ENCODE assay signal across 11 mouse cellular contexts in the genomic region with DNA sequence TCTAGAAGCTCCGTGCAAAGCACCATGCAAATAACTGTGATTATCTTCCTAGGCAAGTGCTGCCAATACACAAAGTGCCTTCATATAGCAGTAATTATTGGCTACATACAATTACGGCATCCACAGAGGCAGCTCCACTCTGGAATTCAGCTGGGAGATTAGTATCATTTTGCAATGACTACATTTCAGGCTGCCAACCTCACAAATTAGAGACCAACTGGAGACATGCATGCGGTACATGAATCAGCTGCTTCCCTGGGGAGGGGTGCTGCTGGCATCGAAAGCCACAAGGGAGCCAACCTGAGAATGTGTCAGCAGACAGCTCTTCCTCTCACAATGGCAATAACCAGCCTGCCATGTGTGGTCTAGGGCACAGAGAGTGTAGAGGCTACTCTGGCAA.
DNase-seq lines count a peak whose midpoint lies in the region; ATAC-seq and TF ChIP-seq lines count a peak whose summit lies in the region.
"Had no signal": no experiment of that assay in that cellular context is flagged by ENCODE, and none has a peak within 500 bp of the region (broad histone marks: within the 10 kb centered on the region; RNA-seq: fewer than 3 reads in every experiment).

No protein-coding gene starts in this region.

- no peaks in the 10 kb centered on the region for H3K36me3 ChIP-seq in heart, embryonic 12.5 days
- H3K36me3 ChIP-seq in G1E (replicated peaks) = peaks cover 18% of the 10 kb centered on the region
- H3K36me3 ChIP-seq in midbrain, embryonic 13.5 days = no peaks in the 10 kb centered on the region
- H3K36me3 ChIP-seq: limb, embryonic 13.5 days; neural tube, embryonic 12.5 days had no signal

- H3K4me1 ChIP-seq in heart, embryonic 12.5 days (replicated peaks) = peaks cover 56% of the 10 kb centered on the region
- peaks cover 89% of the 10 kb centered on the region for H3K4me1 ChIP-seq in G1E (ENCODE audit: insufficient read depth, low read depth, low read length)
- H3K4me1 ChIP-seq in midbrain, embryonic 13.5 days (replicated peaks) = peaks cover 30% of the 10 kb centered on the region
- peaks cover 2% of the 10 kb centered on the region; the same call in 1 of the 2 replicates for H3K4me1 ChIP-seq in lung, adult 2 months (ENCODE audit: control insufficient read depth, insufficient read depth, low read length)

- no peaks in the 10 kb centered on the region for H3K9me3 ChIP-seq in heart, embryonic 12.5 days (replicated peaks)
- no peaks in the 10 kb centered on the region for H3K9me3 ChIP-seq in G1E (replicated peaks)
- no peaks in the 10 kb centered on the region for H3K9me3 ChIP-seq in midbrain, embryonic 13.5 days
- H3K9me3 ChIP-seq: limb, embryonic 13.5 days; neural tube, embryonic 12.5 days had no signal

- 0 out of 2 replicates have a peak overlapping the region, but pooled peaks have one; percentile 56 for H3K27ac ChIP-seq in heart, embryonic 12.5 days (ENCODE audit: poor library complexity, severe bottlenecking)
- peak overlapping the region; percentile 51; the same call in 1 of the 2 replicates for H3K27ac ChIP-seq in midbrain, embryonic 13.5 days
- H3K27ac ChIP-seq: limb, embryonic 13.5 days; neural tube, embryonic 12.5 days had no signal

- no peak for DNase-seq in heart, adult 8-10 months (ENCODE audit: low spot score)
- no peak for DNase-seq in G1E (ENCODE audit: low spot score)
- DNase-seq in frontal cortex, postnatal 14 days (ENCODE audit: low spot score in 2 of 2) = peak; percentile 25 to 44
- no peak for DNase-seq in lung, adult 2 months
- DNase-seq in embryo, embryonic 11 days = no peak
- DNase-seq: thymus, postnatal 36 days had no signal

- TF ChIP-seq POLR2A in lung, adult 2 months (IDR thresholded peaks at IDR 0.05; ENCODE audit: borderline replicate concordance, extremely low read depth, low read depth, low read length) = no peak

- TF ChIP-seq CTCF in G1E (IDR thresholded peaks at IDR 0.05; ENCODE audit: low read depth, low read length) = no peak
- TF ChIP-seq CTCF in lung, adult 2 months (IDR thresholded peaks at IDR 0.05; ENCODE audit: insufficient read depth, low read length) = no peak

- H3K27me3 ChIP-seq in heart, embryonic 12.5 days (replicated peaks) = no peaks in the 10 kb centered on the region
- no peaks in the 10 kb centered on the region for H3K27me3 ChIP-seq in G1E (ENCODE audit: insufficient read depth, low read length)
- no peaks in the 10 kb centered on the region for H3K27me3 ChIP-seq in midbrain, embryonic 13.5 days
- H3K27me3 ChIP-seq: limb, embryonic 13.5 days; neural tube, embryonic 12.5 days had no signal

- no peak overlapping the region for H3K4me2 ChIP-seq in heart, embryonic 12.5 days
- no peak overlapping the region for H3K4me2 ChIP-seq in midbrain, embryonic 13.5 days (replicated peaks)
- H3K4me2 ChIP-seq: limb, embryonic 13.5 days; neural tube, embryonic 12.5 days had no signal

- H3K4me3 ChIP-seq in heart, embryonic 12.5 days = no peak overlapping the region
- H3K4me3 ChIP-seq in G1E (ENCODE audit: low read depth, low read length) = peak overlapping the region; percentile 48; the same call in 1 of the 2 replicates
- H3K4me3 ChIP-seq in midbrain, embryonic 13.5 days (replicated peaks) = no peak overlapping the region
- H3K4me3 ChIP-seq in lung, adult 2 months (replicated peaks; ENCODE audit: extremely low read depth, low read depth, low read length) = no peak overlapping the region
- H3K4me3 ChIP-seq: limb, embryonic 13.5 days; neural tube, embryonic 12.5 days had no signal

- 86% methylated on average over 4 of the region's 4 CpGs for WGBS in heart, embryonic 12.5 days
- 60% methylated on average over 4 of the region's 4 CpGs for WGBS in midbrain, embryonic 13.5 days
- WGBS in lung, adult 2 months = 75% methylated on average over 4 of the region's 4 CpGs

- no peak overlapping the region for H3K9ac ChIP-seq in heart, embryonic 12.5 days
- H3K9ac ChIP-seq in midbrain, embryonic 13.5 days (replicated peaks) = no peak overlapping the region
- H3K9ac ChIP-seq: limb, embryonic 13.5 days; neural tube, embryonic 12.5 days had no signal

- no peak for ATAC-seq in heart, embryonic 12.5 days (ENCODE audit: insufficient number of reproducible peaks, low FRiP score)
- ATAC-seq in G1E (ENCODE audit: extremely low read depth, insufficient number of reproducible peaks, low FRiP score, poor library complexity, severe bottlenecking) = no peak
- peak; percentile 34 for ATAC-seq in midbrain, embryonic 13.5 days
- no peak for ATAC-seq in inflammation-experienced regulatory T-cells, adult 6 months

Comparison
In these comparisons a context has a peak if more than half of its experiments do, and no peak if none do; other contexts are left out.
1. DNase-seq: peak in frontal cortex, postnatal 14 days (2 of 2); none in heart, adult 8-10 months (single experiment), G1E (single experiment), lung, adult 2 months (single experiment) and embryo, embryonic 11 days (single experiment).